Mouse (Mus musculus) heart, adult 2 months (tissue): ENCODE measurements around the gene Dot1l.

ENCODE experiments used
- CTCF ChIP-seq: fragments of 200-600 bp; IDR thresholded peaks from 2 replicates; pipeline ENCODE4 v1.8.1; 2022; ENCODE audit warnings: antibody characterized with exemption, mild to moderate bottlenecking, moderate library complexity
- POLR2A ChIP-seq: fragments of 200-500 bp; IDR thresholded peaks from 2 replicates; pipeline ENCODE4 v1.6.1; 2011; ENCODE audit warnings: mild to moderate bottlenecking, low read depth, low read length, control low read depth; ENCODE audit not compliant: insufficient read depth

GRCm38 (mm10) chr10:80808985-80809632, 54.1 kb downstream of the Dot1l start:
- no peak for TF ChIP-seq POLR2A
- no peak for TF ChIP-seq CTCF
